24 mouse cellular contexts compared by ENCODE assay signal in genomic region chr13:108304680-108305079, GRCm38 (mm10). TPM values are rescaled to one million over a fixed set of nuclear protein-coding genes. Genes with fewer than 3 reads are reported as not detected.
"Had no signal": no experiment of that assay in that cellular context is flagged by ENCODE, and none has a peak within 500 bp of the region (broad histone marks: within the 10 kb centered on the region; RNA-seq: fewer than 3 reads in every experiment).

No protein-coding gene starts in this region.

- DNase-seq: gastrocnemius, postnatal 14 days; gastrocnemius, postnatal 36 days; heart, adult 18-20 months; heart, postnatal 14 days; heart, postnatal 36 days; kidney, adult 18-20 months; kidney, adult 8-10 months; kidney, postnatal 10 days; kidney, postnatal 25 days; kidney, postnatal 4 days; liver had no signal

- ATAC-seq: inflammation-experienced regulatory T-cells, adult 6 months; intestine, postnatal 0 days had no signal

- H3K9me3 ChIP-seq: heart, embryonic 13.5 days; heart, embryonic 15.5 days; hindbrain, embryonic 13.5 days; hindbrain, embryonic 15.5 days; intestine, embryonic 15.5 days; limb, embryonic 10.5 days; limb, embryonic 12.5 days had no signal

- H3K4me2 ChIP-seq: heart, embryonic 11.5 days; heart, embryonic 13.5 days; heart, embryonic 15.5 days; hindbrain, embryonic 13.5 days; hindbrain, embryonic 15.5 days; intestine, embryonic 15.5 days; limb, embryonic 12.5 days had no signal

- H3K36me3 ChIP-seq: heart, embryonic 13.5 days; heart, embryonic 15.5 days; hindbrain, embryonic 13.5 days; hindbrain, embryonic 15.5 days; intestine, embryonic 15.5 days; limb, embryonic 10.5 days; limb, embryonic 12.5 days had no signal

- H3K4me3 ChIP-seq: heart, embryonic 13.5 days; heart, embryonic 15.5 days; hindbrain, embryonic 13.5 days; hindbrain, embryonic 15.5 days; intestine, embryonic 15.5 days; layer of hippocampus, adult 2 months; left cerebral cortex, adult 2 months; limb, embryonic 10.5 days; limb, embryonic 12.5 days had no signal

- H3K27ac ChIP-seq: heart, embryonic 13.5 days; heart, embryonic 15.5 days; hindbrain, embryonic 13.5 days; hindbrain, embryonic 15.5 days; intestine, embryonic 15.5 days; layer of hippocampus, adult 2 months; left cerebral cortex, adult 2 months; limb, embryonic 10.5 days; limb, embryonic 12.5 days had no signal

- H3K9ac ChIP-seq: heart, embryonic 13.5 days; heart, embryonic 15.5 days; hindbrain, embryonic 13.5 days; hindbrain, embryonic 15.5 days; intestine, embryonic 15.5 days; limb, embryonic 12.5 days had no signal

- H3K27me3 ChIP-seq: hindbrain, embryonic 13.5 days; hindbrain, embryonic 15.5 days; intestine, embryonic 15.5 days; limb, embryonic 12.5 days had no signal

- H3K4me1 ChIP-seq: hindbrain, embryonic 15.5 days; intestine, embryonic 15.5 days had no signal

RNA-seq across cellular contexts. Expression of gene Depdc1b, which starts 11.5 kb away (rescaled TPM):
- total RNA-seq: gastrocnemius, adult 8-10 months had no signal
